Mouse (Mus musculus): ENCODE measurements at regions not wholly inside any gene's neighbourhood (a gene's known extent, or its start where the extent isn't known, plus 50 kb on each side); places are given as distances from the start of the nearest gene placed in this dataset.
A peak's percentile ranks its signal among the peaks of the same experiment; 100 is the strongest.

DNA sequence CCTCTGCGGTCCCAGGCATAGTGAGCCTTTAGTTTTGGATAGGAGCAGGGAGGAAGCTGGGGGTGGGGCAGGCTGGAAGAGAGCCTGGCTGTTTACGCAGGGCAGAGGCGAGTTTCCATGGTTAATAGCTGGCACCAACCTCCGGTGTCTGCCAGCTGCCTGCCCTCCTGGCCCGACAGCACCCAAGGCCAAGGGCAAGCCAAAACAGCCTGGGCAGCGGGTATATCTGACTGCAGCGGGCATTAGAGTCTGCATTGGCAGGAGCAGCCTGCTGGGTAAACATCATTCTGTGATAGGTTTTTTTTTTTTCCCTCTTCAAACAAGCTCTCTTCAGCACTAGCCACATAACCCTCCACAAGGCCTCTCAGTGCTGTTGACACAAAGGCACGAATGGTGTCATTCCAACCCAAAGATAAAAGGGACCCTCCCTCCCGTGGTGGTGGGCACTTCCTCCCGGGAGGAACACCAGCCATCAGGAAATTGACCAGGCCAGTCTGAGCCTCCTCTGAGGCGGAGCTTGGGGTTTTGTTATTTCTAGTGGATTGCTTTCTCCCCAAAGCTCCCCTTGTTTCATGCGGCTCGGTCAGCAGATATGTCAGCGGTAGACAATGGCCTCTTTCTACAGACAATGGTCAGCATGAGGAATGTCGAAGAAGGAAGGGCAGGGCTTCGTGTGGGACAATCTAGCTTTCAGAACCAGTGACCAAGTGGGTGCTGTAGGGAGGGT, 131.4 kb downstream of the Mycn start:
- H3K27me3 ChIP-seq (ENCODE audit: insufficient read depth, low read length) = no peaks in the 10 kb centered on the region
- DNase-seq (peak; percentile 52), ATAC-seq (peak; percentile 62)
- 18% methylated on average over 16 of the region's 16 CpGs for WGBS (ENCODE audit: insufficient replicate concordance)
- H3K9ac ChIP-seq (replicated peaks) = no peak overlapping the region
- H3K27ac ChIP-seq (ENCODE audit: low read depth) = no peak overlapping the region
- peak overlapping the region; percentile 19; the same call in 1 of the 2 replicates for H3K4me3 ChIP-seq (ENCODE audit: low read depth, low read length)
- H3K4me1 ChIP-seq (ENCODE audit: insufficient read depth) = no peaks in the 10 kb centered on the region; the same call in 1 of the 2 replicates
- H3K9me3 ChIP-seq (ENCODE audit: low read length) = no peaks in the 10 kb centered on the region
- TF ChIP-seq CTCF (IDR thresholded peaks at IDR 0.05; ENCODE audit: low read depth) (no peak), EP300 (IDR thresholded peaks at IDR 0.05; ENCODE audit: low read depth) (no peak)
- no peaks in the 10 kb centered on the region for H3K36me3 ChIP-seq (replicated peaks; ENCODE audit: insufficient read depth, low read length)
- peak overlapping the region; percentile 65 for H3K4me2 ChIP-seq (ENCODE audit: low read depth, low read length)

DNA sequence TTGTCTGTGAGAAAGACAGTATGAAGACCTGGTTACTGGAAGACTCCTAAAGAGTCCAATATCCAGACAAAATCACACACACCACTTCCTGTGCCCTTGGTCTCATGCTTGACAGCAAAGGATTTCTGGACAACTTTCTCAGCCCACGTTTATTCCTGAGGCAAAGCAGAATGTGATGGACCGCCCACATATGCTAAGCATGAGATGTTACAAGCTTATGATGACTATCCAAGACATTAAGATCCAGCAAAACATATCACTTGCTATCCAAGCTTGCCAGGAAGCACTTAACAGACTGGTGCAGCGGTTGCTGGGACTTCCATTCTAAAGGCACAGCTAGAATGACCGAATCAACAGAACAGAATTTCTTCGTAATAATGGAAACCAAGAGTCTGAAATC, 133.6 kb downstream of the Mycn start:
- no peaks in the 10 kb centered on the region; the same call in 1 of the 2 replicates for H3K4me1 ChIP-seq (ENCODE audit: insufficient read depth)

DNA sequence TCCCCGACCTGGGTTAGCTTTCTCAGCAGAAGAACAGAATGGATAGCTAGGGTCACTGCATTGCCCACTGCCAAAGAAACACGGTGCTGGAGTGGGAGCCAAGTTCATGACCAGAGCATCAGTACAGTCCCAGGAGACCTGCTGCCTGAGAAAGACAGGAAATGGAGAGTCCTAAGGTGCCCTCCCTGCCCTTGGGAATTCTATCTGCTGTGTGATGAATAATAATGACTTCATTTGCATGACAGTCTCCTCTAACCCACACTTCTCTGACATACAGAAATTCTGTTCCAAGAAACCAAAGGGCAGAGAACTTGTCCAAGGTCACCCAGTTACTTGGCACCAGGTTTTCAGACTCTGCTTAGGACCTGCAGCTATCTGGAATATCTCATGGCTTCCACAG, 138.1 kb downstream of the Mycn start:
- Histone ChIP-seq H3K4me3 (ENCODE audit: low read depth, low read length) (no peak overlapping the region), H3K27ac (ENCODE audit: low read depth) (no peak overlapping the region), H3K4me2 (ENCODE audit: low read depth, low read length) (no peak overlapping the region), H3K9me3 (ENCODE audit: low read length) (no peaks in the 10 kb centered on the region), H3K27me3 (ENCODE audit: insufficient read depth, low read length) (no peaks in the 10 kb centered on the region), H3K4me1 (ENCODE audit: insufficient read depth) (peaks cover 15% of the 10 kb centered on the region; the same call in 1 of the 2 replicates), H3K9ac (replicated peaks) (no peak overlapping the region), H3K36me3 (replicated peaks; ENCODE audit: insufficient read depth, low read length) (no peaks in the 10 kb centered on the region)
- TF ChIP-seq EP300 (IDR thresholded peaks at IDR 0.05; ENCODE audit: low read depth) = no peak
- TF ChIP-seq CTCF (IDR thresholded peaks at IDR 0.05; ENCODE audit: low read depth) = no peak
- DNase-seq (no peak), ATAC-seq (no peak)
- 48% methylated on average over 2 of the region's 2 CpGs for WGBS (ENCODE audit: insufficient replicate concordance)

More for the DNA sequence above, 133.6 kb downstream of the Mycn start:
- ATAC-seq (no peak), DNase-seq (no peak)
- Histone ChIP-seq H3K27me3 (ENCODE audit: insufficient read depth, low read length) (no peaks in the 10 kb centered on the region), H3K4me3 (ENCODE audit: low read depth, low read length) (no peak overlapping the region), H3K27ac (ENCODE audit: low read depth) (no peak overlapping the region), H3K9ac (replicated peaks) (no peak overlapping the region), H3K4me2 (ENCODE audit: low read depth, low read length) (no peak overlapping the region), H3K9me3 (ENCODE audit: low read length) (no peaks in the 10 kb centered on the region), H3K36me3 (replicated peaks; ENCODE audit: insufficient read depth, low read length) (no peaks in the 10 kb centered on the region)
- 72% methylated on average over 5 of the region's 5 CpGs for WGBS (ENCODE audit: insufficient replicate concordance)
- TF ChIP-seq CTCF (IDR thresholded peaks at IDR 0.05; ENCODE audit: low read depth) (no peak), EP300 (IDR thresholded peaks at IDR 0.05; ENCODE audit: low read depth) (no peak)

DNA sequence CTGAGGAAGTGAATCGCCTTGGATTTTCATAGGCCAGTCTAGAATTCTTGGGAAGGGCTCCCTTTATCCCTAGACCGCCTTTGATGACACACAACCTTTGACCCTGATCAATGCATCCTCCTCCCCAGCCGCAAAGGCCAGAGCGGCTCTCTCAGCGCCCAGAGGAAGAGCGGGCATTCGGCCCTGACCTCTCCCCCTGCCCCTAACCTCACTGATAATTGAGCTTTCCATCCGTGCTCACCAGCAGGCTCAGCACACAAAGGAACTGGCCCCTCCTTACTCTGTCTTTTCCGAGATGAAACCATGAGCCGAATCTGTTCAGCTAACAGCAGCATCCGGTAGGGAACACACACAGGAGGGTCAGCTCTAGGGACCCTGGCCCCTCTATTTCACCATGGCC, 139.3 kb downstream of the Mycn start:
- TF ChIP-seq EP300 (IDR thresholded peaks at IDR 0.05; ENCODE audit: low read depth) = no peak
- TF ChIP-seq CTCF (IDR thresholded peaks at IDR 0.05; ENCODE audit: low read depth) = no peak
- ATAC-seq = no peak

DNA sequence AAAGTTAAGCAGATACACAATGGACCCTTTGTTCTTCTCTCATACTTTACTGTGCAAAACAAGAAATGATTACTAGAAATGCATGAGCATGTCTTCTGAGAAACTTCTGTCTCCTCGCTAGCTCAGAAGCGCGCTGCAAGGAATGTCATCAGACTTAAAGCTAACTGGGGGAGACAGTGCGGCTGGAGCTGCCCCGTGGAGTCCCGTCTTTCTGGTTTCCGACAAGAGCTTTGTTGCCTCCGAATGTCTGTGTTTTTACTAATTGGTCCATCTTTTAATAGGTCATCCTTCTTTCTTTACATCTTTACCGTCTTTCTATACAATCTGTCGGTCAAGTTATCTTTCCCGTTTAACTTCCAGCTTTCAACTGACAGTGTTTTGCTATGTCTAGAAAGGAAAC, 140.0 kb downstream of the Mycn start:
- Histone ChIP-seq H3K27me3 (ENCODE audit: insufficient read depth, low read length) (no peaks in the 10 kb centered on the region), H3K27ac (ENCODE audit: low read depth) (no peak overlapping the region), H3K4me3 (ENCODE audit: low read depth, low read length) (no peak overlapping the region), H3K36me3 (replicated peaks; ENCODE audit: insufficient read depth, low read length) (no peaks in the 10 kb centered on the region), H3K4me1 (ENCODE audit: insufficient read depth) (peaks cover 17% of the 10 kb centered on the region; the same call in 1 of the 2 replicates), H3K4me2 (ENCODE audit: low read depth, low read length) (no peak overlapping the region), H3K9ac (replicated peaks) (no peak overlapping the region), H3K9me3 (ENCODE audit: low read length) (no peaks in the 10 kb centered on the region)
- TF ChIP-seq EP300 (IDR thresholded peaks at IDR 0.05; ENCODE audit: low read depth) (no peak), CTCF (IDR thresholded peaks at IDR 0.05; ENCODE audit: low read depth) (no peak)
- DNase-seq (no peak), ATAC-seq (no peak)
- 70% methylated on average over 11 of the region's 11 CpGs for whole genome bisulfite sequencing (ENCODE audit: insufficient replicate concordance)

More for the DNA sequence above, 139.3 kb downstream of the Mycn start:
- Histone ChIP-seq H3K9ac (replicated peaks) (no peak overlapping the region), H3K27me3 (ENCODE audit: insufficient read depth, low read length) (no peaks in the 10 kb centered on the region), H3K4me1 (ENCODE audit: insufficient read depth) (peaks cover 15% of the 10 kb centered on the region; the same call in 1 of the 2 replicates), H3K4me2 (ENCODE audit: low read depth, low read length) (no peak overlapping the region), H3K9me3 (ENCODE audit: low read length) (no peaks in the 10 kb centered on the region), H3K4me3 (ENCODE audit: low read depth, low read length) (no peak overlapping the region), H3K27ac (ENCODE audit: low read depth) (no peak overlapping the region), H3K36me3 (replicated peaks; ENCODE audit: insufficient read depth, low read length) (no peaks in the 10 kb centered on the region)
- WGBS (ENCODE audit: insufficient replicate concordance) = 49% methylated on average over 11 of the region's 11 CpGs
- peak; percentile 24 for DNase-seq

DNA sequence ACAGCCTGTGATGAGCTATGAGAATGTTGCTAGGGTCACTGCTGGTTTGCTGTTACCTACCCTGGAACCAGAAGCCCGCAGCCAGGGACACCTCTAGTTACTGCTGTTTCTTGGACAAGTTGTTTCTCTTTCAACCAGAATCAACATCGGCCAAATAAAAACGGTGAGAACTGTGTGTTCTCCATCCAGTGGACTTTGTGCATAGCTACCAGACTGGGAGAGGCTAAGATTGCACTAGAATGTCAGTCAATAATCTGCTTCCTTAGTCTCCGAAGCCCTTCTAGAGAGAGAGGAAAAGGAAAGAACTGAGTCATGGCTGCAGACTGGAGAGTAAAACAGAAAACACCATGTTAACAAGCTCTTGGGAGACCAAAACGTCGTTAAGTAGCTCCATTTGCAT, 141.6 kb downstream of the Mycn start:
- Histone ChIP-seq H3K4me1 (ENCODE audit: insufficient read depth) (peaks cover 17% of the 10 kb centered on the region; the same call in 1 of the 2 replicates), H3K36me3 (replicated peaks; ENCODE audit: insufficient read depth, low read length) (no peaks in the 10 kb centered on the region), H3K4me2 (ENCODE audit: low read depth, low read length) (no peak overlapping the region), H3K9ac (replicated peaks) (no peak overlapping the region), H3K27me3 (ENCODE audit: insufficient read depth, low read length) (no peaks in the 10 kb centered on the region), H3K9me3 (ENCODE audit: low read length) (no peaks in the 10 kb centered on the region), H3K4me3 (ENCODE audit: low read depth, low read length) (no peak overlapping the region), H3K27ac (ENCODE audit: low read depth) (no peak overlapping the region)
- no peak for DNase-seq
- TF ChIP-seq EP300 (IDR thresholded peaks at IDR 0.05; ENCODE audit: low read depth) (no peak), CTCF (IDR thresholded peaks at IDR 0.05; ENCODE audit: low read depth) (no peak)
- no peak for ATAC-seq
- WGBS (ENCODE audit: insufficient replicate concordance) = 57% methylated on average over 6 of the region's 6 CpGs

All from liver, postnatal 0 days (tissue).